Mouse (Mus musculus) spleen, postnatal 14 days (tissue): ENCODE results near the gene Olfr159.
"Not testable (repeated sequence)": the region's sequence is repeated elsewhere in the genome, so short reads cannot be mapped to it uniquely, and the experiment has no call there.

Experiments
- DNase-seq, 2 experiments: peaks; one replicate each; pipeline ENCODE4 v3.0.0; 2021 to 2022; ENCODE audit warnings: low spot score in 2 of 2

Olfr159 gene

DNA sequence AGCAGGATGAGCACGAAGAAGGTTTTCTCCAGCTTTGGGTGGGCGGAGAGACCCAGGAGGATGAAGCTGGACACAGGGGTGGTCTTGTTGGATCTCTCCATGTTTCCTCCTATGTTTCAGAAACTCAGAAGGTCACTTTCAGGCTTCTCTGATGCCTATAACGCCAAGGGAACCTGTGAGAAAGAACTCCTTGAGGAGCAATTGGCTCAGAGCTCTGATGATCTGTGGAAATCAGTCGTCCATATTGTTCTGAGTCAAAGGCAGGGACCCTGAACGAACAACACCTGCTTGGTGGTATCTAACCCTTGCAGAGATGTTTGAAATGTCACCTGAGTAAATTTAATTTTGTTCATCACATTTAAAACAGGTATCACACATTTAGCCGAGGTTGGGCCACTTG is at the start of gene Olfr159:
Gene Olfr159, minus strand, starts transcription at position 101 of the 400 bp plus-strand sequence.
- DNase-seq, result no peak

DNA sequence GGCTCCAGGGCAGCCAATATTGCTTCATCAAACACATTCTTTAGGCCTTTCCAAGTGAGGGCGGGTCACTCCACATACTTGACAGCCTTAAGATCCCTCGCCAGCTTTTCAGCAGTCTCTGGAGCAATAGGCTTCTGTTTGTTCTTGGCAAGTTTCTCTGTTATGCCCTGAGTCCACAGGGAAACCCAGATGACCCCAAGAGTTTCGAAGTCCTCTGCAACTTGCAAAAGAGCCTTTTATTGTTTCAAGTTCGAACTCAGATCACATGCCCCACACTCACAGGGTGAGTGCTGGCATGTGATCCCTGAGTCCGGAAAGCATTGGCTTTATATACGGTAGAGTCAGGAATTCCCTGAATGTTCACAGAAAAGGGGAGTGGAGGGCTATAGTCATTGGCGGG is 28.1 kb upstream of the Olfr159 start:
- DNase-seq, result no peak

DNA sequence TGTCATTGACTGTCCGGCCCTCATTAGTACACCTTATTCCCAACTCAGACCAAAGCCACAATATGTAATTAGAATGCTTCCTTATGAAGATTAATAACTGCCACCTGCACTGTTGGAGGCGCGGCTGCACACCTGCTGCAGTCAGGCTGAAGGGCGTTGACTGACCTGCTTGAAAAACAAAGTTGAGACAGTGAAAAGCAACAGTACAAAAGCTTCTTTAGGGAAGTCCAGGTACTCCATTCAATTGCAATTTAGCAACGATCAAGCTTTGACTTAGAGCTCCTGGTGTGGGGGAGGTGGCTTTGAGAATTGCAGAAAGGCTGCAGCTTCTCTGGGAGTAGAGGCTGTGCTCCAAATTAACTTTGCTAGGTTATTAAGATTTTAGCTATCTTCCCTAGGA is 25.0 kb upstream of the Olfr159 start:
- not testable (repeated sequence) for DNase-seq

DNA sequence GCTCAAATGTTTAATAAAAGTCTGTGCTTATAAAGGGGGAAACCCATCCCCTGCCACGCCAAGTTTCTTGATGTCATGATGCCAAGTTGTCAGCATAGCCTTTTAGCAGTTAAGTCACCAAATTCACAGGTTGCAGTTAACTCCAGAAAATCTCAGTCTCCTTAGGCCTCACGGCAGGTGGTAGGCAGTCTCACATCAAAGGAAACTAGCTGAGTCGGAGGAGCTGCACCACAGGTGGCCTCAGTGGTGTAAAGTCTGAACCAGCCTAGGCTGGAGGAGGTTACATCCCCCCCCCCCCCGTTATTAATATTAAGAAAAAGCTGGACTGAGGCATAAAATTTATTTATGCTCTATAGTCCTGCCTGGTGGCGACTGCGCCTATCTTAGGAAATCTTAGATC is 24.5 kb upstream of the Olfr159 start:
- no peak for DNase-seq

DNA sequence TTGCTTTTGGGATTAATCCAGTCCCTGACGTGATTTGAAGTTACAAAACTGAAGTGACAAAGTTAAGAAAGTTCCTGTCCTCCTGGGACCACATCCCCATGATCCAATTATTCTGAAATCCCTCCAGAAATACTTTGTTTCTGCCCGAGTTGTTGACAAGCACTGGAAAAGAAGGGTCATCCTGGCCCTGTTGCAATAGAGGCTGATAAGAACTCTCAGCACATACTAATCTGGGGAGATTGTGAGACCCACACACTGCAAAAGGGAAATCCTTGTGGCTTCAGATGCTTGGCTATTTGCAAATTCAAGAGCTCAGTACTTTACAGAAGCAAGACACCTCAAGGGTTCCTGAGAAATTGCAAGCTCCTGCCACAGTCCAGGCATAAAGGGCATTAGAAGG is 1.5 kb upstream of the Olfr159 start:
- no peak for DNase-seq

DNA sequence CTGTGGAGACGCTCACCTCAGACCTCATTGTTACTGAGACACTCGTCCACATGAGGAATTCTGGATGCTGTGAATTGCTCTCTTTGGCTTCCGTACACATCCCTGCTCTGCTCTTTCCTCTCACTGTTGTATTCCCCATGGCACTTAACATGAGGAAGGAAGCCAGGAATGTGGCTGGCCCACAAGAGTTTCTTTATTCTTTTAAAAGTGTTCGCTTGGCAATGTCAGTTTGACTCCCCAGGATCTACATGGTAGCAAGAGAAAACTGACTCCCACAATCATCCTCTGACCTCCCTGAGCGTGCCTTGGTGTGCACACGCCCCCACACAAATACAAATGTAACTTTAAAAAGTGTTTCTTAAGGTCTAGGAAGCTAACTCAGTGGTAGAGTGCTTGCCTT is 817 bp upstream of the Olfr159 start:
- no peak for DNase-seq

DNA sequence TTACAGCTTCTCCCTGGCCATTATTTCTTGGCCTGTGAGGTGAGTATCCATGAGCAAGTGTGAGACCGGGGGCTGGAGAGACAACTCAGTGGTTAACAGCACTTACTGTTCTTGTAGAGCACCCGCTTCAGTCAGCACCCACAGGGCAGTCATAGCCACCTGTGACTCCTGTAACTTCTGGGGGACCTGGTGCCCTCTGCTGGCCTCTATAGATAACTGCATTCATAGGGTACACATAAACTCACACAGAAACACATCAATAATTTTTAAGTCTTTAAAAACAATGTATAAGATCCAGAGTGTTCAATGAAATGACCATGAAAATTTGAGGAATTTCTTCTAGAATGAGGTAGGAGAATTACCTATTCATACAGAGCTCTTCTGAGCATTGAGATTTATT is 1.4 kb downstream of the Olfr159 start:
- no peak for DNase-seq

DNA sequence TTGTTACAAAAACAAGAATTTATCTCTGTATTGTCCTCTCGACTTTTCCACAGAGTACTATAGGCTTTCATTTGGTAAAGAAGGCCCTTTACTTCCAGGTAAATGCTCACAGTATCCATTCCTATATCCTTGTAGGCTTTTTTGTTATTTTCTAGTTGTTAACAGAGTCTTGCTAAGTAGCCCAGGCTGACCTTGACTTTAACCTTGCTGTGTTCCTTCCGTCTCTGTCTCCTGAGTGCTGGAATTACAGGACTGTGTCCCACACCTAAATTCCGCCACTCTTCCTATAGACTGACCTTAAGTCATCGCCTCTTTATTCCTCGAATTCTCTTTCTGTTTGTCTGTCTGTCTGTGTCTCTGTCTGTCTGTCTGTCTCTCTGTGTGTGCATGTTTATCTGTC is 2.5 kb downstream of the Olfr159 start:
- no peak for DNase-seq

DNA sequence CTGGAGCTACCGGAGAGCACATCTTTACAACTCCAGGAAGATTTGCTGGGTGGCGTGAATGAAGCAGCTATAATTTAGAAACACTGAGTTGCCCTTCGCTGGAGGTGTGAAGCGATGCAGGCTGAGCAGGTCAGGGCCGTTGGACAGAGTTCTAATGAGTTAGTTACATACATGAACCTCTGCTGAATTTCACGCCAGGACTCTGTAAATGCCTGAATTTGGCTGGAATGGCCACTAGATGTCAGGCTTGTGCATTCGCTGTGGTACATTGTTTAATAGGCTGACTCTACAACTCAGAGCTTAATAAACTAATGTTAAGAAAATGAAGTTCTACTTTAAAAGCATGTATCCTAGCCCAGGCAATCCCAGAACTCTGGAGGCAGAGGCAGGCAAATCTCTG is 7.4 kb downstream of the Olfr159 start:
- DNase-seq, result no peak

DNA sequence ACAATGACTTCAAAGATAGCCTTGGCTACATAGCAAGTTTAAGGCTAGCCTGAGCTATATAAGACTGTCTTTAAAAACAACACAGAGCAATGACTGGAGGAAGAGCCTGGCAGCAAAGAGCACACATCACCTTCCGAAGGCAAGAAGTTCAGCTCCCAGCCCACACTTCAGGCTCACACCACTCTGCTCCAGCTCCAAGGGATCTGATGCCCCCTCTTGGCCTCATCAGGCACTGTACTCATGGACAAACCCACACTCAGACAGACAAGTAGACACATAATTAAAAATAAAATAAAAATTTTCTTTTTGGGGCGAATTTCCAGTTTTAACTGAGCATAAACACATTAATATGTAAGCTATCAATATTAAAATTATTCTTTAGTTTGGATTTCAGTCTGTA is 9.5 kb downstream of the Olfr159 start:
- no peak for DNase-seq

DNA sequence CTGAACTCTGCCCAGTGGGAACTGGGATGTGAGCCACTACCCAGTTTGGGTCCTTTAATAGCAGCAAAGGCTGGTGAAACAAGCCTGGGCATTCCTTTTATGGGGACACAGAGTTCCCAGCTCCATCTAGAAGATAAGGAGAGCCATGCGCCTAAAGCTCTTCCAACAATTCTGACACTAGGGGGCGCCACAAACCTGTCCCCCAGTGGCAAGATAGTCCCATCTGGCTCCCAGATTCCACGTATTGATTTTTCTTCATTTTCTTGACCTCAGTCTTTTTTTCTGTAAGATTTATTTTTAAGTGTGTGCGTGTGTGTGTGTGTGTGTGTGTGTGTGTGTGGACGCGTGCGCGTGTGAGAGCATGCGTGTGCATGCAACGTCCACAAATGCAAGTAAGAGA is 10.3 kb downstream of the Olfr159 start:
- DNase-seq, result no peak

DNA sequence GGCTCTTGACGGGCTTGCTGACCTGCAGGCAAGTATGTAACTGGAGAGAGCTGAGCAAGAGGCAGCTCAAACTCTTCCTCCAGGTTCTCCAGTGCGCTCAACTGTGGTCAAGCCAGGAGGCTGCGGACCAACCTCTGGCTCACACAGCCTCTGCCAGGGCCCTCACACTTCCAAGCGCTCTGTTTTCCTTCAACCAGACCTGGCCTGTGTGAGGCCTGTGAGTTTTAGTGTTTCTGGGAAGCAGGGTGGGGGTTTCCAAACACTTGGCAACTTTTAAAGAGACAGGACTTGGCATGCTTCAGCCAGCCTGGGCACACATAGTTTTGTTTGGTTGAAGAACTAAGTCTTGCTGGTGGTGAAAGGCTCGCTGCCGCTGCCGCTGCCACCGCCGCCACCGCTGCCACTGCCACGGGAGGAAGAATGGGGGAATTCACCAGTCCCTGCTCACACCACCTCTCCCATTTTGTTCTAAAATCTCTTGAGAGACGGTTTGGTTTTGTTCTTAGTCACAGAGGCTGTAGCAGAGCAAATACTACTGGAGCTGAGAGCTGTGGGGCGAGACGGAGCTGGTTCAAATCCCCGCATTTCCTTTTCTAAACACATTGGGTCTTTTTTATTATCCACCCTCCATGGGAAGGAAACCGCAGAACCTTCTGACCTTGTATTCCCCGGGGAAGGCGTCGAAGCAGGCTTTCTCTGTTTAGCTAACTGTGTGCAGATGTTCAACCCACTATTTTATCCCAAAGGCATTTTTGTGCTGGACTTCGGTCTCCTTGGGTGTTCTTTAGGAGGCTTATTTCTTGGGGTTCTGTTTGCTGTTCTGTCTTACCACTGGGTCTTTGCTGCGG is 11.0 kb downstream of the Olfr159 start:
- DNase-seq, result no peak

DNA sequence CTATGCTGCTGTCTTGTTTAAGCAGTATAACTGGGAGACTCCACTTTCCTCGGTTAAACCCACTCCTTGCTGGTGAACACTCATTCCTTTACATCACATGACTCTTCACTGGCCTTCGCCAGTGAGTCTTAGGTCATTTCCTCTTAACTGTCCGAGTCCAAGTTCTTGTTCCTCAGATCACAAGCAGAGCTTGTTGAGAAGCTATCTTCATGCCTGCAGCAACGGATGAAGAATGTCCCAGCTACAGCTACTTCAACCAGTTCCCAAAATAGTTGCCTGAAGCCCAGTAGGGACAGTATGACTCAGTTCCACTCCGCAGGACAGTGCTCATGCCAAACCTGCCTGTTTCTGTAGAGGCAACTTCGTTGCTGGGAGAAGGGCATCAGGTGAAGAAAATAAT is 13.6 kb downstream of the Olfr159 start:
- no peak for DNase-seq

DNA sequence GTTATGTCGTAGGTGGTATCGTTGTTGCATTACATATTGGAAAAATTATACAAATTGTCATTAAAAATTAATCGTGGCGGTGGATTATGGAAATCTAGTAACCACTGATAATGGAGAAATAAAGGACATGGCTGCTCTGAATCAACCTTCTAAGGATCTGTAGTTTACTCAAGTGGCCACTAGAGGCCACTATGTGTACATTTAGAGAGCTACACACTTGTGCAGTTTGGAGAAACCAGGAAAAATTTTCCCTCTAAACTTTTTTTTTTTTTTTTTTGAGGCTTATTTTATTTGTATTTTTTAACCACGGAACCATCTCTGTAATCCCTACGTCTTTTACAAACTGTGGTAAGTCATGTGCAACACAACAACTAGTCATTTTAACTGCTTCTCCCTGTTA is 25.6 kb downstream of the Olfr159 start:
- DNase-seq, result no peak

DNA sequence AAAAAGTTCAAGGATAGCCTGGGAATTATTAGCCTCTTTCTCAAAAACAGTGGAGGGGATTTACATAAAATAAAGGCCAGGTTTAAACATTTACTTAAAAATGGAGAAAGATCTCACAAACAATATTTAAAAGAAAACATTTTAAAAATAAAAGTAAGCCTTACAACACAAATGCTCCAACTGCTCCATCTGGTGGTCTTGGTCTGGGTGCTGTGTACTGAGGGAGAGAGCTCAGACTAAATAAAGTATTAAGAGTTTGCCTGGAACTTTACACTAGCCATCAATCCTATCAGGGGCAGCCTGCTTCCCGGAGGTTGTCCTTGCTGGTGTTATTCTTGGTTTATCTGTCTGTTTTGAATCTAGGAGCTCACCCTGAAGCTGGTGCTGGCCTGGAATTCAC is 27.7 kb downstream of the Olfr159 start:
- no peak for DNase-seq

DNA sequence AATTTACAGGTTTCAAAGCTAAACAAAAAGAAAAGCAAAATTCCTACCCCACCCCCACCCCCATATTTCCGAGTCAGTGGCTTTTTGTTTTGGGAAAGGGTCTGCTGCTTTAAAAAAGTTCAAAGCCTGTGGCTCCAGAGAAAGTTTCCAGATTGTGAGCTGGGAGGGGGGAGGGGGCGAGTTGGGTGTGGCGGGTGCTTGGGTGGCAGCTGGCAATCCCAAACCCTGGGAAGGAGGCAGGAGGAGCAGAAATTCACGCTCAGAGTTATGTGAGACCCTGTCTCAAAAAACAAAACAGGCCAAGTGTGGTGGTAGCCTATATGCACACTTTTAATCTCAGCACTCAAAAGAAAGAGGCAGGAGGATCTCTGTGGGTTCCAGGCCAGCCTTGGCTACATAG is 28.2 kb downstream of the Olfr159 start:
- no peak for DNase-seq

DNA sequence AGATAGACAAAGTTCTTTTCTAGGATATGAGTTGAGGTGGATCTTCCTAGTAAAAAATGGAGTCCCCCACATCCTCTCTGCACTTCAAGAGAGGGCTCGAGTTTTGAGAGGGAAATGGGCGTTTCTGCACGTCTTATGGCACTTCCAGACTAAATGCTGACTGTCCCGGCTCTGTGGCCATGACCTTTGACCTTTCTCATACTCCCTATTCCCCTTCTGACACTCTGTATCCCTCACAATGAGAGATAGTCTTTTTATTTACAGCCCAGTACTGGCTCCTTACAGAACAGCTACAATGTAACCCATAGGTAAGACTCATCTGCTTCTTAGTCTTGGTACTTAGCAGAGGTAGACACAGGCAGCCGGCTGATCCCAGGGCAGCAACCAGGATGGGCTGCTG is 29.3 kb downstream of the Olfr159 start:
- no peak for DNase-seq

DNA sequence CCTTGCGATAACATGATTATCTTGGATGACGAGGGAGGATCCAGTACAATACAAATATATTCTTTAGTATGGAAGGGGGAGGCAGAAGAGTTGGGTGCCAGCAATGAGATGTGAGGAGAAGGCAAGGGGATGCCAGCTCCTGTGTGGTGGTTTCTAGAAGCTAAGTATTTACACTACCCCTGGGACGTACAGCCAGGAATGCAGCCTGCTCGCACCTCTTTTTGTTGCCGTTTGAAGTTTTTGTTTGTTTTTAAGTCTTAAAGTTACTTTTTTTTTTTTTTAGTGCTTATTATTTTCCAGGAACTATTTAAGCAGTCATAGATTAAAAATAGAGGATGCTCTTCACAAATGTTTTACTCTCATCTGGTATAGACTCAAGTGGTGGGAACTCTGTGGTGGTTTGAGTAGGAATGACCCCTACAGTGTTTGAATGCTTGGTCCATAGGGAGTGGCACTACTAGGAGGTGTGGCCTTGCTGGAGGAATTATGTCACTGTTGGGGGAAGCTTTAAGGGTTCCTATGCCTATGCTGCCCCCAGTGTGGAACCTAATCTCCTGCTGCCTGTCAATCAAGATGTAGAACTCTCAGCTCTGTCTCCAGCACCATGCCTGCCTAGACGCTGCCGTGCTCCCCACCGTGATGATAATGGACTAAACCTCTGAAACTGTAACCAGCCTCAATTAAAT is 31.7 kb downstream of the Olfr159 start:
- no peak for DNase-seq

DNA sequence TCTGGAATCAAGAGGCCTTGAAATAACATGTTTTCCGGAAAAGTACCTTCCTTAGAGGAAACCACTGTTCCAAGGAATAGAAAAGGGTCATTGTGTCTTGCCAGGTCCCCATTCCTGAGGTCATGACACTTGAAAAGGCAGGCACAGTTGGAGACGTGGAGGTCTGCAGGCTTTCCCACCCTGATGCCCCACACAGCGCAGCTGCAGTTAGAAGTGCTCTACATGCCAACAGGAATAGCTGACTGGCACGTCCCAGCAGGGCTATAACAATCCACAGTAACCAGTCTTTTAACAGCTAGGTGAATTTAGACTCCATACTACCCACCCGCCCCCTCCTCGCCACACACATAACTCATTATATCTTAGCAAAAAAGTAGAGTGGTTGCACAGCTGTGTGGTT is 33.7 kb downstream of the Olfr159 start:
- DNase-seq, result no peak

DNA sequence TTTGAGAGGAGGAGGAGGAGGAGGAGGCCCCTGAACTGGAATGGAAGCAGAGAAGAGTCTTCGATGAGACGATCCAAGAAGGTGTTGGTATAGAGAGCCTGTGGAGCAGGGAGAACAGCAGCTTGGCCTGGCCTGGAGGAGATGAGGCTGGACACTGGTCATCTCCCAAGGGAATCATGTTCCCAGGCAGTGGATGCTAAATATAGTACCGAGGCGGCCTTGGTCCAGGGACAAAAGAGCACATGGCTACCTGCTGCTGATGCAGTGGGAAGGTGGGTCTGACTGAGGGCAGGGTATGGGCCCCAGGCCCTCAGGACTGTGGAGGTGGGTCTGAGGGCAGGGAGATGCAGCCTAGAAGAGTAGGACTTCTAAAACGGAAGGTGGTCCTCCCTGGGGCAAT is 37.6 kb downstream of the Olfr159 start:
- DNase-seq, result no peak

DNA sequence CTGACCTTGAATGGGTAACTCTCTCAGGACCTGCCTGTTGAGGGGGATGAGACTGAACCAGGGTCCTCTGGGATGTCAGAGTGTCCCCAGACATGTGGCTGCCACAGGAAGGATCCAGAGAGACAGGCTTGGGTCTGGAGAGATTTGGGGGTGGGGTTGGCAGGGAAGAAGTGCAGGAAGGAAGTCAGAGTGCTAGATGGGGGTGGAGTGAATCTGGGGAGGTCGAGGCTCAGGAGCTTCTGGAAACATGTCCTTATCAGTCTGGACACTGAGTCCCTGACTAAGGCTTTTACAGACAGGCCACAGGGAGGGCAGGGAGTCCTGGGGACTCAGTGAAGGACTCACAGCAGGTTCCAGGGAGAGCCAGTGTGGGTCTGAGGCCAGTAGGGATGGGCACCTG is 38.6 kb downstream of the Olfr159 start:
- no peak for DNase-seq

DNA sequence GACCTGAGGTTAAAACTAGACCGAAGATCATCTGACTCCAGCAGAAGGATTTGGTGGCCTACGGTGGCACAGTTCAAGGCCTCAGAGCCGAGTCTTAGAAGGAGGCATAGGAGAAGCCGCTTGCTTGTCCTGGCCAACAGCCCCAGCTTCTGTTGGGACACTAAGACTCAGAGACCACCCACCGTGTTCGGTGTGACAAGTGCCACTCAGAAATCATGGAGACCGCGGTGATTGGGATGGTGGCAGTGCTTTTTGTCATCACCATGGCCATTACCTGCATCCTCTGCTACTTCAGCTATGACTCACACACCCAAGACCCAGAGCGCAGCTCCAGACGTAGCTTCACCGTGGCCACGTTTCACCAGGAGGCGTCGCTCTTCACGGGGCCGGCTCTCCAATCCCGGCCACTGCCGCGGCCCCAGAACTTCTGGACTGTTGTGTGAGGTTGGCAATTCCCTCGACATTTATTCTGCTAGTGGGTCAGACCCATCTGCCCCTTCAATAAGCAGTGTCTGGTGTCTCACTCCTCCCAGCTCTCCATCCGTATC is 40.0 kb downstream of the Olfr159 start:
- DNase-seq, result no peak
